Mouse (Mus musculus): ENCODE measurements around the gene Tbc1d8.

GRCm38 (mm10) chr1:39462036-39462435, 16.5 kb downstream of the Tbc1d8 start:
- TF ChIP-seq CTCF (IDR thresholded peaks at IDR 0.05; ENCODE audit: low read depth): no peak
- TF ChIP-seq EP300 (IDR thresholded peaks at IDR 0.05; ENCODE audit: low read depth): no peak
